Comparison of ENCODE assay signal across 8 mouse cellular contexts in genomic region chr2:152293727-152294475, GRCm38 (mm10). TPM values are rescaled to one million over a fixed set of nuclear protein-coding genes. Genes with fewer than 3 reads are reported as not detected.
DNase-seq lines count a peak whose midpoint lies in the region; ATAC-seq and TF ChIP-seq lines count a peak whose summit lies in the region.

Gene Tbc1d20 (plus strand): TSS chr2:152293828.

- no peaks in the 10 kb centered on the region for H3K27me3 ChIP-seq in forebrain, embryonic 16.5 days (replicated peaks; ENCODE audit: control insufficient read depth, insufficient read depth, low read length)
- H3K27me3 ChIP-seq in lung, embryonic 14.5 days (ENCODE audit: insufficient read depth, low read length), result no peaks in the 10 kb centered on the region
- no peaks in the 10 kb centered on the region for H3K27me3 ChIP-seq in thymus, adult 2 months (ENCODE audit: control insufficient read depth, insufficient read depth, low read length)

- peak; percentile 97 for ATAC-seq in forebrain, embryonic 16.5 days
- peak; percentile 98 for ATAC-seq in lung, embryonic 14.5 days (ENCODE audit: insufficient read depth)

- TF ChIP-seq CTCF in layer of hippocampus, adult 2 months (conservative IDR thresholded peaks at IDR 0.05), result no peak
- no peak for TF ChIP-seq CTCF in lung, embryonic 14.5 days (IDR thresholded peaks at IDR 0.05; ENCODE audit: low read depth)
- TF ChIP-seq CTCF in olfactory bulb, adult 2 months (IDR thresholded peaks at IDR 0.05; ENCODE audit: insufficient read depth, low read depth, low read length), result no peak
- 0 out of 2 replicates have a peak, but pooled peaks have one; percentile 43 for TF ChIP-seq CTCF in thymus, adult 2 months (IDR thresholded peaks at IDR 0.05; ENCODE audit: borderline replicate concordance, control insufficient read depth, extremely low read depth, insufficient read depth, low read length, poor library complexity)

- WGBS in forebrain, embryonic 16.5 days, result 0% methylated on average over 67 of the region's 70 CpGs
- under 1% methylated on average over 70 of the region's 70 CpGs for WGBS in lung, embryonic 14.5 days
- under 1% methylated on average over 68 of the region's 70 CpGs for WGBS in olfactory bulb, adult 2 months
- under 1% methylated on average over 70 of the region's 70 CpGs for WGBS in thymus, adult 2 months

- no peaks in the 10 kb centered on the region for H3K36me3 ChIP-seq in ES-E14 (ENCODE audit: control insufficient read depth, insufficient read depth, low read length, poor library complexity, severe bottlenecking)
- no peaks in the 10 kb centered on the region for H3K36me3 ChIP-seq in forebrain, embryonic 16.5 days (ENCODE audit: control insufficient read depth, insufficient read depth)
- no peaks in the 10 kb centered on the region for H3K36me3 ChIP-seq in lung, embryonic 14.5 days (ENCODE audit: insufficient read depth)
- no peaks in the 10 kb centered on the region for H3K36me3 ChIP-seq in thymus, adult 2 months (ENCODE audit: control insufficient read depth, insufficient read depth, low read length)

- H3K27ac ChIP-seq in ES-E14 (ENCODE audit: insufficient read depth, low read depth, low read length, poor library complexity, severe bottlenecking), result no peak within 1 kb of the TSS
- peak within 1 kb of the TSS; percentile 78 for H3K27ac ChIP-seq in forebrain, embryonic 16.5 days (ENCODE audit: low read length)
- peak within 1 kb of the TSS; percentile 93 for H3K27ac ChIP-seq in layer of hippocampus, adult 2 months
- peak within 1 kb of the TSS; percentile 70 for H3K27ac ChIP-seq in lung, embryonic 14.5 days (ENCODE audit: low read depth)
- H3K27ac ChIP-seq in olfactory bulb, adult 2 months (ENCODE audit: insufficient read depth, low read depth, low read length), result no peak within 1 kb of the TSS
- no peak within 1 kb of the TSS for H3K27ac ChIP-seq in thymus, adult 2 months (ENCODE audit: control insufficient read depth, insufficient read depth, low read length)

- H3K4me2 ChIP-seq in forebrain, embryonic 16.5 days (ENCODE audit: low read length), result peak within 1 kb of the TSS; percentile 65
- peak within 1 kb of the TSS; percentile 82 for H3K4me2 ChIP-seq in lung, embryonic 14.5 days

- in situ Hi-C loops in ES-E14 (cut with MboI; ENCODE audit: low sequenced_read_pairs in 2 of 2, unreplicated experiment in 2 of 2), result no loop called here

- peak within 1 kb of the TSS; percentile 89 for H3K9ac ChIP-seq in ES-E14 (ENCODE audit: insufficient read depth, low read depth, low read length, poor library complexity, severe bottlenecking)
- peak within 1 kb of the TSS; percentile 97 for H3K9ac ChIP-seq in forebrain, embryonic 16.5 days (replicated peaks; ENCODE audit: low read depth, low read length)
- H3K9ac ChIP-seq in lung, embryonic 14.5 days, result peak within 1 kb of the TSS; percentile 89

- peak; percentile 97 for TF ChIP-seq POLR2A in olfactory bulb, adult 2 months (IDR thresholded peaks at IDR 0.05; ENCODE audit: insufficient read depth, low read depth, low read length)
- peak; percentile 93 for TF ChIP-seq POLR2A in thymus, adult 2 months (IDR thresholded peaks at IDR 0.05; ENCODE audit: control insufficient read depth, extremely low read depth, insufficient read depth, low read length, poor library complexity)

- H3K9me3 ChIP-seq in ES-E14 (ENCODE audit: control insufficient read depth, insufficient read depth, low read depth, low read length), result no peaks in the 10 kb centered on the region
- no peaks in the 10 kb centered on the region for H3K9me3 ChIP-seq in forebrain, embryonic 16.5 days (ENCODE audit: control insufficient read depth, low read length)
- no peaks in the 10 kb centered on the region for H3K9me3 ChIP-seq in lung, embryonic 14.5 days (ENCODE audit: low read depth, low read length)

- H3K4me1 ChIP-seq in ES-E14 (ENCODE audit: control insufficient read depth in 2 of 2, insufficient read depth in 2 of 2, low read length in 2 of 2, poor library complexity in 1 of 2), result peaks cover 0 to 3% of the 10 kb centered on the region in 2 experiments; a peak in 1 of 4 replicates
- H3K4me1 ChIP-seq in forebrain, embryonic 16.5 days (replicated peaks; ENCODE audit: control insufficient read depth, insufficient read depth, low read length), result peaks cover 18% of the 10 kb centered on the region
- peaks cover 12% of the 10 kb centered on the region; the same call in 1 of the 2 replicates for H3K4me1 ChIP-seq in lung, embryonic 14.5 days (ENCODE audit: insufficient read depth)
- no peaks in the 10 kb centered on the region for H3K4me1 ChIP-seq in olfactory bulb, adult 2 months (ENCODE audit: control insufficient read depth, insufficient read depth, low read length)
- H3K4me1 ChIP-seq in thymus, adult 2 months (replicated peaks; ENCODE audit: control insufficient read depth, insufficient read depth, low read length), result peaks cover 8% of the 10 kb centered on the region

- intact Hi-C loops in heart, postnatal 36 days (cut with DNase I), result loop anchor here (5.0 kb wide), 1 partner anchor 73 kb away; no protein-coding TSS in a partner anchor

- peak; percentile 83 for DNase-seq in ES-E14 (ENCODE audit: low read depth, low spot score)
- peak; percentile 93 for DNase-seq in cerebellum, adult 11-12 months
- DNase-seq in heart, postnatal 36 days, result peak; percentile 89 to 94
- DNase-seq in layer of hippocampus, adult 2 months (ENCODE audit: low spot score in 2 of 2), result peak; percentile 88
- peak; percentile 95 for DNase-seq in lung, embryonic 14.5 days
- DNase-seq in thymus, adult 2 months, result peak; percentile 90

- peak within 1 kb of the TSS; percentile 81 to 89 for H3K4me3 ChIP-seq in ES-E14 (ENCODE audit: insufficient read depth in 1 of 2, low read depth in 1 of 2, low read length in 2 of 2, poor library complexity in 1 of 2, severe bottlenecking in 1 of 2)
- H3K4me3 ChIP-seq in forebrain, embryonic 16.5 days (replicated peaks; ENCODE audit: low read length), result peak within 1 kb of the TSS; percentile 95
- peak within 1 kb of the TSS; percentile 81 for H3K4me3 ChIP-seq in layer of hippocampus, adult 2 months
- H3K4me3 ChIP-seq in lung, embryonic 14.5 days (ENCODE audit: low read depth, low read length), result peak within 1 kb of the TSS; percentile 91
- peak within 1 kb of the TSS; percentile 90 for H3K4me3 ChIP-seq in olfactory bulb, adult 2 months (ENCODE audit: insufficient read depth, low read depth, low read length)
- H3K4me3 ChIP-seq in thymus, adult 2 months (ENCODE audit: control insufficient read depth, insufficient read depth, low read length), result peak within 1 kb of the TSS; percentile 87

TF ChIP-seq in ES-E14, 5 proteins besides CTCF, POLR2A, EP300 and RAD21:
- TF ChIP-seq MAFK (IDR thresholded peaks at IDR 0.05; ENCODE audit: insufficient read depth, low read depth, low read length), result no peak
- TF ChIP-seq ZC3H11A (IDR thresholded peaks at IDR 0.05; ENCODE audit: borderline replicate concordance, low read depth, low read length), result no peak
- TF ChIP-seq ZNF384 (IDR thresholded peaks at IDR 0.05; ENCODE audit: low read depth, low read length), result no peak
- no peak; the same call in 1 of the 2 replicates for TF ChIP-seq HCFC1 (IDR thresholded peaks at IDR 0.05; ENCODE audit: borderline replicate concordance, insufficient read depth, low read length)
- TF ChIP-seq CHD2 (IDR thresholded peaks at IDR 0.05; ENCODE audit: low read depth, low read length), result no peak

RNA-seq across cellular contexts. Expression of gene Tbc1d20, which starts in this region (rescaled TPM):
- 18.7 and 20.2 TPM in 2 replicates for total RNA-seq in ES-E14 (2012; rRNA removed)
- polyA plus RNA-seq in forebrain, embryonic 16.5 days (2015; fragmentation: Nextera tagmentation; extraction: Ambion mirVana), result 36.0 and 37.7 TPM in 2 replicates
- 10 to 100 TPM; 43.1 to 48.7 TPM for total RNA-seq in heart, postnatal 36 days (2021)
- total RNA-seq in layer of hippocampus, adult 2 months (2021), result 10 to 100 TPM; 51.1 to 54.6 TPM
- polyA plus RNA-seq in lung, embryonic 14.5 days (2014; fragmentation: Nextera tagmentation; extraction: Ambion mirVana), result 34.7 and 39.4 TPM in 2 replicates
- polyA plus RNA-seq in olfactory bulb, adult 2 months (2012; ENCODE audit: insufficient read depth, insufficient read length, low replicate concordance, missing spikeins), result not detected in 2 replicates
- 69.7 and 78.2 TPM in 2 replicates for polyA plus RNA-seq in thymus, adult 2 months (2012; rRNA removed)

Comparison
In these comparisons a context has a peak if more than half of its experiments do, and no peak if none do; other contexts are left out.
1. H3K27ac ChIP-seq: peak in forebrain, embryonic 16.5 days (single experiment), layer of hippocampus, adult 2 months (single experiment) and lung, embryonic 14.5 days (single experiment); none in ES-E14 (single experiment), olfactory bulb, adult 2 months (single experiment) and thymus, adult 2 months (single experiment).
2. Peak in every context shown above with its lines, with median percentiles within 50 percentile points of each other: DNase-seq, H3K4me3 ChIP-seq and H3K9ac ChIP-seq.